Mouse (Mus musculus): ENCODE measurements around the gene Mapk8ip3.

Mapk8ip3 gene

GRCm38 (mm10) chr17:24884391-24884790 is 52.4 kb downstream of the Mapk8ip3 start:
- DNase-seq, result no peak

DNA sequence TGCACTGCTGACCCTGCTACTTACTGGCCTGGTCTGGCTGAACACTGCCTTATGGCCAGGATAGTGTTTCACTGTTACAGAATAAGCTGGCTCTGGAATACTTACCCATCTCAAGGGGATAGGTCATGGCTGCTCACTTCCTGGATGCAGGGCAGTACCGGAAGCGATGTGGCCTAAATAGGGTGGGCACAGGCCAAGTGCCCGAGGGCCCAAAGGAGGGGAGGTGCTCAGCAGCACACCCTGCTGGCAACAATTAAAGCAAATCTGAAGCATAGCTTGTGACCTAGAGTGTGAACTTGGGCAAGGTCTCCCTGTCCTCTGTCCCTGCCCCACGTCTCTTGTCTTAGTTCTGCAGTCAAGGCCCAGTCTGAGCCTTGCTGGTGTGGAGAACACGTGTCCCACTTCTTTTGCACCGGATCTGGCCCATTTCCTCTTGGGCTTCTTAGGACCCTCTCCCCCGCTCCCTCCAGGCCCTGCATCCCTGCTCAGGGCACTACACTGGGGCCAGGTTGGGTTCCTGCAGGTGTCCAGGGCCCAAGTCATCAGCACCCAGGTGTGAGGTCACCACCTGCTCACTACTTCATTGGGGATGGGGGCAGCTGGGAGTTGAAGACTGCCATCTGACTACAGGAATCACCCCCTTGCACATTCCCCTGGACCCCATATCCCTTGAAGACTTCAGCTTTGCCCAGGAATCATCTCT is 54.9 kb downstream of the Mapk8ip3 start:
- peak; percentile 66 for DNase-seq

DNA sequence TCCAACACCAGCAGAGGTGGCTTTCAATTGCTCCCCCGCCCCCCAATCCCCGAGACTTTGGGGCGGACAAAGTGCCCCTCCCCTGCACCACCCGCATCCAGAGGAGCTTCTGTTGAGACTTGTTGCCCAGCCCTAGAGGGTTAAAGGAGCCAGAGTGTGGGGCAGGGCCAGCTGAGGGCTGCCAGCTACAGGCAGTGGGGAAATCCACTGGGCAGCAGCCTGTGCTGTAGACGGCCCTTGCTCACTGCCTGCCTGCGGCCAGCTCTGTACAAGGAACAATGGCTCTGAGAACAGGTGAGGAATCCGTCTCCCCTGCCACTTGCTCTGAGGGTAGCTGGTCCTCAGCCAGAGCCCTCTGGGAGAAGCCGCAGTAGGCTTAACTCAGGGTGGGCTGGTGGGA is 58.2 kb downstream of the Mapk8ip3 start:
- no peak for DNase-seq

DNA sequence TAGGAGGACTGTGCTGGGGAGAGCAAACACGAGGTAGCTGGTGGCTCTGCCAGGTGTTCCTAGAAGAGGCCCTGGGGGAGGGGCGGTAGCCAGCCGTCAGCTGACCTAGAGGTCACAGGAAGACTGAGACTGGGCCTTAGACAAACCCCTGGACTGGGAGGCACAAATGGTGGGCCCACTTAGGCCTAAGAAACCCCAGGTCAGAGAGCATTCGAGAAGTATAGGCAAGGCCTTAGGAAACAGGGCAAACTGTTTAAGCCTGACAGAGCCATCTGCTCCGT is 58.7 kb downstream of the Mapk8ip3 start:
- peak; percentile 82 for DNase-seq

- peak; percentile 71 for DNase-seq
Observed at GRCm38 (mm10) chr17:24877336-24878116, 59.3 kb downstream of the Mapk8ip3 start.

DNA sequence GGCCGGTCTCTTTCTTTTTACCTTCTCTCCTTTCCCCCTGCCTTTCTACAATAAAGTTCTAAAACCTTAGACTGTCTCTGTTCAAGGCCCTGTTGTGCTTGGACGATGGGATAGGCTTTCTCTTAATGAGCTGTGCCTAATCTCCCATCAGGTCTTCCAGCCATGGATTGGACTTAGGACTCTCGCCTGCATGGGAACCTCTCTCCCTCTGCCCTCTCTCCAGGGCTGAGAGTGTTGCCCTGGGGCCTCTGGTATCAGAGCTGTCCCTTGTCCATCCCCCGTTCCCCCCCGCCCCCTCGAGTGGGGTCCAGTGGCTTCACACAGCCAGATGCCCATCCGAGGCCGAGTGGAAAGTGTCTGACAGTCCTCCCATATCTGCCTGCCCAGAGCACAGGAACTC is 61.8 kb downstream of the Mapk8ip3 start:
- DNase-seq, result no peak

DNA sequence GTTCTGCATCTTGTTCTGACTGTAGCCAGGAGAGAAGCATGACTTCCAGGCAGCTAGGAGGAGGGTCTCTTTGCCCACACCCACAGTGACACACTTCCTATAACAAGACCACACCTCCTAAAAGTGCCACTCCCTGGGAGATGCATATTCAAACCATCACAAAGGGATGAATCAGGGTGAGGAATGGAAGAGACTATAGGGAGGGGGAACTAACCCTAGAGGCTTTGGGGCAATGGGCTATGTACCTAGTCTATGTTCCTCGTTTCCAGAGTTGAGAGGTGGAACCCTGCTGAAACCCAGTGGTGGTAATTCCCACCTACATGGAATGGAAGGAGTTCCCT is 62.4 kb downstream of the Mapk8ip3 start:
- DNase-seq, result no peak

DNA sequence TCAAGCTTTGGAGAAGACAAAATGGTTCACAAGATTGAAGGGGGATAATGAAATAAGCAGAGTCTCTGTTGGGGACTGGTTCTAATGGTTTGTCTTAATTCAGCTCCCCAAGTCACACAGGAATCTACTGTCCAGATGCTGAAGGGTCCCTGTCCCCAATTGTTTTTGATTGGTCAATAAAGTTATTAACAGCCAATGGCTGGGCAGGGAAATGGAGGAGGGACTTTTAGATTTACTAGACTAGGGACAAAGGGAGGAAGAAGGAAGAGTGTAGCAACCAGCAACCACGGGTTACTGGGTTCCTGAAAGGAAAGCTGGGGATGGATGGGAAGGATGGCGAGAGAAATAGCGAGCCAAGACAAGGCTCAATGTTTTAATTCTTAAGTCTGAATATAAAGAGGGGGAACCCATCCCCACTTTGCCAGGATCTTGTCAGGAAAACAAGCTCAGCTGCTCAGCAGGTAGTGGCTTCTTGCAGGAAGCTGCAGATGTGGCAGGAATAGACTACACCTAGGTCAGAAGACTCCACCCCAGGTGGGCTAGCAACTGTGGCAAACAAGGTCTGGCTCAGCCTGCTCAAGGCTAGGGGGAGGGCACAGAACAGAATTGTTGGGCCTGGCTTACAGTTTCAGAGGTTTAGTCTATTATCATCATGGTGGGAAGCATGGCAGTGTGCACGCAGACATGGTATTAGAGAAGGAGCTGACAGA is 62.9 kb downstream of the Mapk8ip3 start:
- DNase-seq, result no peak

- no peak for DNase-seq
Observed at GRCm38 (mm10) chr17:24867914-24868313, 68.9 kb downstream of the Mapk8ip3 start.

- DNase-seq, result no peak
Observed at GRCm38 (mm10) chr17:24865776-24866175, 71.0 kb downstream of the Mapk8ip3 start, which contains the start of gene Igfals. TSS of gene Igfals (plus strand) at chr17:24865997.

GRCm38 (mm10) chr17:24861785-24862184 is 75.0 kb downstream of the Mapk8ip3 start:
- DNase-seq, result no peak

GRCm38 (mm10) chr17:24860076-24860475 is 76.7 kb downstream of the Mapk8ip3 start:
- DNase-seq, result no peak

DNA sequence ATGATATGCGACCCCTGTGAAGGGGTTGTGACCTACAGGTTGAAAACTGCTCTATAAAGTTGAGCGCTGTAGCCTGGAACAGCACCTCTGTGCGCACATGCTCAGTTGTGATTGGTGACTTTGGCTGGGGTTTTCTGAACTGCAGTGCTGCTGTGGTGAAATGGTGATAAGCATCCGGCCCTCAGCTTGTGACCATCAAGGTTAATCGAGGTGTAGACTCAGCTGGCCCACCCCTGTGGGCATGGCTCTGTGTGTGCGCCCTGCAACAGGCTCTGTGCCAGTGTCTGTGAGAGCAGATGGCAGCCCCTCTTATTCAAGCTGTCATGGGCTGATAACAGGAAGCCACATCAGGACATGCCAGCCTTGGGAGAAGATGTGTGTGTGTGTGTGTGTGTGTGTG is 77.8 kb downstream of the Mapk8ip3 start:
- no peak for DNase-seq

GRCm38 (mm10) chr17:24857831-24858470 is 78.8 kb downstream of the Mapk8ip3 start:
- DNase-seq, result peak; percentile 58

DNA sequence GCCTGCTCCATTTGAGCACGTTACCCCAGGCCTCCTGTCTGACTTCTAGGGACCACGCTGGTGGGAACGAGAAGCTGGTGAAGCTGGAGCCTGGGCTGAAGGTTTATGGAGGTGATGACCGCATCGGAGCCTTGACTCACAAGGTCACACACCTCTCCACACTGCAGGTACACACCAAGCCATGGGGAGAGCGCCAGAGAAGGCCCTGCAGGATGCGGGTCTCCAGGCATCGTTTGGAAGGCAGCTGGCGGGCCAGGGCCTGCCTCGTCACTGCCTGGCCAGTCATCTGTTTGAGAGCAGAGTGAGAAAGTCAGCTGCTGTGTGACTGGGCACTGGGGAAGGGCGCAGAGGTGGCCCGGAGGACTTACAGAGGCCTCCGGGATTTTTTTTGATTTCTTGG is 80.2 kb downstream of the Mapk8ip3 start:
- no peak for DNase-seq

- DNase-seq, result no peak
Observed at GRCm38 (mm10) chr17:24855838-24856464, 80.8 kb downstream of the Mapk8ip3 start.

DNA sequence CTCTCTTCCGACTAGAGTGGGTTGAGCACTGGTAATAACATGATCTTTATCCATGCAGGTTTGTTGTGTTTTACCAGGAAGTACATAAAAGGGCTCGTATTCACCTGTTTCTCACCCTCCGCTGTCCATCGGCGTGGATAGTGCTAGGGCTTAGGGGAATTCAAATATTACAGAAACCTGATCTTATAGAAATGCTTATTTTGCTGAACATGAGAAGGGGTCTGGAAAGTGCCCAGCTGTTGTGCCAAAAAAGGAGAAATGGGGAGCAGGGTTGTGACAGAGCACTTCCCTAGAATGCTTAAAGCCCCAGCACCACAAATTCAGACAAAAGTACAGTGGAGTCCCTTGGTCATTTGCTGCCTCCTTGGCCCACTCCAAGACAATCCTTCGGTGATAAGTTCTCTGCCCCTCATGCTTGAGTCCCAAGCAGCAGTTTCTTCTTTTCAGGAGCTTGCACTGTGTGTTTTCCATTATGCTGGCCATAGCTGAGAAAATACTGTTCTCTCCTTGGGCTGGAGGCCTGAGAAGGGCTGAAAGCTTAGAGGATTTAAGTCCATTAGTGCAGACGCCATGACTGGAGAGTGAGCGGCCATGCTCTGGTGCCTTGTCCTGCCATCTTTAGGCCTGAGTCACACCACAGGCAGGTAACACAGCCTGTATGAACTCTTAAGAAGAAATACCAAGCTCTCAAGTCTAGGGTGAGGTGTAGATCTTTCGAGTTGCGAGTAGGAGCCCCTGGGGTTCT is 85.2 kb downstream of the Mapk8ip3 start:
- no peak for DNase-seq

DNA sequence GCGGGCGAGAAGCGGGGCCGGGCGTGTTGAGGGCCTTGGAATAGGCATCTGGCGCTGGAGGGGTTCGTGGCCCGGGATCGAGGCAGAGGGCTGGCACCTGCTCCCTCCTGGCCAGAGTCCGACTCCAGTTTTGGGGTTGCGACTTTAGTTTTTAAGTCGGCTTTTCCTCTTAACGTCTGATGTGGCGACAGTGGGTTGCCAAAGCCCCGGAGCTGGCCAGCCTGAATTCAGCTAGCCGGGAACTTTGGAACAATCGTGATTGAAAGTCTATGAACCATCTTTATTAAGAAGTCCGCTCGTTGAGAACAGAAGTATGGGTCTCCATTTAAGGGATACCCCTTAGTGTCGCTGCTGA is 86.0 kb downstream of the Mapk8ip3 start:
- no peak for DNase-seq

DNA sequence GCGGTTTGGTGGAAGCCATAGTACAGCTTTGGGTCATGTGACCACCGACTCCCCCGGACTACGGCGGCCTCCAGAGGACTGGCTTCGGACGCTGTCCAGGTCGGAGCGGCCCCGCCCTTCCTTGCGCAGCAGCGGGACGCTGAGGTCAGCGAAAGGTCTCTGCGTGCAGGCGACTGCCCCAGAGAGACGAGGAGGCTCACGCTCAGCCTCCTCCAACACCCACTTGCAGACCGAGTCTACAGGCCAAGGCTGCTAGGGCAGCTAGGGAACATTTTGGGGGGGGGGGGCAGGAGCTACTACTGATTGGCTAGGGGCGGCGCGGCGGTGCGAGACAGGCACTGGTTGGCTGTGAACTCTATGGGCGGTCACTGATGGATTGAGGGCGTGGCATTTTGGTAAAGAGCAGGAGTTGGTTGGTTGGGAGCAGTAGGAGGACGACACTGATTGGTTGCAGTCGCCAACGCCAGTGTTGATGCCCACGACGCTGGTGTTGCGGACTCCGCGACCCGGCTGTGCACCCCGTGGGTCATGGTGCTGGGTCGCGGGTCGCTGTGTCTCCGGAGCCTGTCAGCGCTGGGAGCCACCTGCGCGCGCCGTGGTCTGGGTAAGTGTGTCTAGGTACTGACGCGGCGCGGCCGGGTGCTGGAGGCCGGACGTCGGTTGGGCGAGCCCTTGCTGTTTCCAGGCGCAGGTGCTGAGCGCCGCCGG is 86.6 kb downstream of the Mapk8ip3 start, which contains the start of gene Fahd1:
Fahd1 (minus strand) TSS at position 300 of the 708 bp plus-strand sequence.
- peak; percentile 97 for DNase-seq

DNA sequence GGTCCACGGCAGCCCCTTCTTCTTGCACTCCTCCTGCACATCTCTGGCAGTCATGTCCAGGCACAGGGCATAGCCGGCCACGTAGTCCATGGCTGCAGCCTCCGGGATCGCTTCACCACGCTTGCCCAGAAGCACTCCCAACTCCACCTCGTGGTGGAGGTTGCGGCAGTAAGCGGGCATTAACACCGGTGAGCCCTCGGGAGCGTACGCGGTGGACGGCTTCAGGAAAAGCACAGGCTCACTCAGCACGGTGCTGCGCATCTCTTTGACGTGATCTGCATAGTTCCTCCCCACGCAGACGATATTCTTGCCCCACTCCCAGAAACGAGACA is 87.1 kb downstream of the Mapk8ip3 start:
- no peak for DNase-seq

DNA sequence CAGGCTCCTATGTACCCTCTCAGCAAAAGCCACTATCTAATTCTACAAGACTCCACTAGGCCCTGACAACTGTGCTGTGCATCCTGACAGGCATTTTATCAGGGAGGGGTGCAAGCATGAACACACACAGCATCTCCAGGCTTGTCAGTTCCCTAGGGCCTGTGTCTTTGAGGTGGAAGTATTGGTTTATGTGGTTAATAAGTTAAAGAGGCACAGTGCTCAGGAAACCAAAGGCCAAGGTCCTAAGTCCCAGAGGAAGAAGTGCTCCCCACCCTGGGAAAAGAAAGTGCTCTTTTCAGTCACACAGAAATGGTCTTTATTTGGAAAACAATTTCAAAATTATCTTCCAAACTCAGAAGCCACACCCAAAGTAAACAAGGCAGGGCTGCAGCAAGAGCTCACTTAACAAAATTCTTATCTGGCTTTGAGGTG is 88.2 kb downstream of the Mapk8ip3 start:
- no peak for DNase-seq

DNA sequence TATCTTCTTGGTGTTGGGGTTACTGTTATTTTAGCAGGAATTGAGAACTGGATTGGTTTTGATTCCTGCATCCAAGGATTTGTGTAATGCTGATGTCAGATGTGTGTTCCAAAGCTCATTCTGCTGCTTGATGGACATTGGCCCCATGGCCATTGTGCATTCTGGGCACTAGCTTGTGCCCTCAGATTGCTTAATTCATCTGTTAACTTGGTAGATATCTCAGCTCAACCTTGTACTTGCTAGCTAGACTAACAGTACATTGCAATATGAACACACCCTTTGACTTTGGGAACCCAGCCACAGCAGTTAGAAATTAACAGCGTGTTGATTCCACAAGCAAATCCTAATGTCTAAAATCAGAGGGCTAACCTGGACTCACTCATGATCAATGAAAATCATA is 89.4 kb downstream of the Mapk8ip3 start:
- DNase-seq, result no peak

Measured in kidney, postnatal 10 days (tissue).